Mouse (Mus musculus) left cerebral cortex, postnatal 4 days (tissue): Measurements from ENCODE around the gene Tubgcp6. TPM values are rescaled to one million over a fixed set of nuclear protein-coding genes. Genes with fewer than 3 reads are reported as not detected.

Experiments used
- DNase-seq: peaks from one replicate; pipeline ENCODE4 v3.0.0-alpha.2; 2022
- intact Hi-C: fragments of 180-260 bp; cut with DNase I; formaldehyde crosslinking; loops from one replicate; pipeline ENCODE4 v1.15.1; 2025
- total RNA-seq, 2 experiments: library from RNA; stranded (reverse); gene quantifications; 2 replicates each; pipeline ENCODE4 v1.2.3; 2021

The Tubgcp6 gene
- total RNA-seq, 2 experiments from 2014 or later, result 36.9 to 42.1 TPM

GRCm38 (mm10) chr15:89143134-89143533 is 20.2 kb upstream of the Tubgcp6 start:
- no peak for DNase-seq
- intact Hi-C loops, result no loop called here

- no peak for DNase-seq
- intact Hi-C loops, result no loop called here
Measured at GRCm38 (mm10) chr15:89141905-89142304, 19.0 kb upstream of the Tubgcp6 start.

GRCm38 (mm10) chr15:89141443-89141842 is 18.5 kb upstream of the Tubgcp6 start:
- no peak for DNase-seq
- intact Hi-C loops, result no loop called here

GRCm38 (mm10) chr15:89140659-89141252 is 17.8 kb upstream of the Tubgcp6 start, which contains the start of gene Mapk12:
Gene Mapk12 (minus strand): TSS chr15:89140703.
- intact Hi-C loops, result no loop called here
- DNase-seq, result no peak

- no peak for DNase-seq
- intact Hi-C loops, result no loop called here
Measured at GRCm38 (mm10) chr15:89140048-89140658, 17.2 kb upstream of the Tubgcp6 start.

- intact Hi-C loops, result no loop called here
Measured at GRCm38 (mm10) chr15:89138531-89138930, 15.6 kb upstream of the Tubgcp6 start.

GRCm38 (mm10) chr15:89138046-89138405 is 15.1 kb upstream of the Tubgcp6 start:
- DNase-seq, result no peak
- intact Hi-C loops, result no loop called here

More at GRCm38 (mm10) chr15:89138531-89138930, 15.6 kb upstream of the Tubgcp6 start:
- no peak for DNase-seq

- intact Hi-C loops, result no loop called here
- no peak for DNase-seq
Measured at GRCm38 (mm10) chr15:89137378-89138045, 14.6 kb upstream of the Tubgcp6 start.

GRCm38 (mm10) chr15:89136461-89137155 is 13.7 kb upstream of the Tubgcp6 start:
- intact Hi-C loops, result no loop called here

GRCm38 (mm10) chr15:89131316-89131715 is 8.4 kb upstream of the Tubgcp6 start:
- intact Hi-C loops, result no loop called here
- DNase-seq, result no peak

More at GRCm38 (mm10) chr15:89136461-89137155, 13.7 kb upstream of the Tubgcp6 start:
- DNase-seq, result no peak

- intact Hi-C loops, result no loop called here
- no peak for DNase-seq
Measured at GRCm38 (mm10) chr15:89130245-89130644, 7.3 kb upstream of the Tubgcp6 start.

GRCm38 (mm10) chr15:89128382-89129350 is 5.8 kb upstream of the Tubgcp6 start, which contains the start of gene Hdac10:
Gene Hdac10 (minus strand): TSS chr15:89128700.
- intact Hi-C loops, result loop anchor here (10.0 kb wide), 1 partner anchor 76 kb away; no protein-coding TSS in a partner anchor
- DNase-seq, result peak; percentile 87

GRCm38 (mm10) chr15:89127364-89127940 is 4.5 kb upstream of the Tubgcp6 start:
- intact Hi-C loops, result loop anchor here (10.0 kb wide), 1 partner anchor 77 kb away; no protein-coding TSS in a partner anchor
- no peak for DNase-seq

GRCm38 (mm10) chr15:89126622-89127021 is 3.7 kb upstream of the Tubgcp6 start:
- DNase-seq, result no peak
- intact Hi-C loops, result loop anchor here (10.0 kb wide), 1 partner anchor 78 kb away; no protein-coding TSS in a partner anchor

GRCm38 (mm10) chr15:89125351-89125750 is 2.4 kb upstream of the Tubgcp6 start:
- no peak for DNase-seq
- intact Hi-C loops, result loop anchor here (10.0 kb wide), 1 partner anchor 79 kb away; no protein-coding TSS in a partner anchor

GRCm38 (mm10) chr15:89124312-89124711 is 1.4 kb upstream of the Tubgcp6 start:
- no peak for DNase-seq
- intact Hi-C loops, result loop anchor here (10.0 kb wide), 1 partner anchor 80 kb away; no protein-coding TSS in a partner anchor

GRCm38 (mm10) chr15:89123595-89123994 is 683 bp upstream of the Tubgcp6 start:
- DNase-seq, result peak; percentile 62
- intact Hi-C loops, result loop anchor here (10.0 kb wide), 1 partner anchor 81 kb away; no protein-coding TSS in a partner anchor

GRCm38 (mm10) chr15:89118007-89118406 is 4.9 kb downstream of the Tubgcp6 start:
- DNase-seq, result no peak
- intact Hi-C loops, result no loop called here

- no peak for DNase-seq
- intact Hi-C loops, result no loop called here
Measured at GRCm38 (mm10) chr15:89110147-89110546, 12.8 kb downstream of the Tubgcp6 start.
